9 mouse cellular contexts compared by ENCODE assay signal in genomic region chr15:82969206-82969721, GRCm38 (mm10). TPM values are rescaled to one million over a fixed set of nuclear protein-coding genes. Genes with fewer than 3 reads are reported as not detected.
DNase-seq lines count a peak whose midpoint lies in the region; ATAC-seq and TF ChIP-seq lines count a peak whose summit lies in the region.
"Had no signal": no experiment of that assay in that cellular context is flagged by ENCODE, and none has a peak within 500 bp of the region (broad histone marks: within the 10 kb centered on the region; RNA-seq: fewer than 3 reads in every experiment).

No protein-coding gene starts in this region.

- H3K36me3 ChIP-seq in lung, embryonic 14.5 days (ENCODE audit: insufficient read depth) = no peaks in the 10 kb centered on the region
- no peaks in the 10 kb centered on the region for H3K36me3 ChIP-seq in embryonic facial prominence, embryonic 10.5 days (replicated peaks)
- no peaks in the 10 kb centered on the region for H3K36me3 ChIP-seq in hindbrain, embryonic 12.5 days
- no peaks in the 10 kb centered on the region for H3K36me3 ChIP-seq in midbrain, embryonic 15.5 days (replicated peaks)

- no peak overlapping the region for H3K9ac ChIP-seq in lung, embryonic 14.5 days
- H3K9ac ChIP-seq in hindbrain, embryonic 12.5 days = peak overlapping the region; percentile 42; the same call in 1 of the 2 replicates
- H3K9ac ChIP-seq in midbrain, embryonic 15.5 days = no peak overlapping the region

- no peaks in the 10 kb centered on the region for H3K9me3 ChIP-seq in lung, embryonic 14.5 days (ENCODE audit: low read depth, low read length)
- no peaks in the 10 kb centered on the region for H3K9me3 ChIP-seq in embryonic facial prominence, embryonic 10.5 days
- H3K9me3 ChIP-seq in hindbrain, embryonic 12.5 days (replicated peaks) = no peaks in the 10 kb centered on the region
- H3K9me3 ChIP-seq in midbrain, embryonic 15.5 days = no peaks in the 10 kb centered on the region

- H3K4me3 ChIP-seq in lung, embryonic 14.5 days (ENCODE audit: low read depth, low read length) = no peak overlapping the region
- peak overlapping the region; percentile 27; the same call in 1 of the 2 replicates for H3K4me3 ChIP-seq in embryonic facial prominence, embryonic 10.5 days
- no peak overlapping the region for H3K4me3 ChIP-seq in hindbrain, embryonic 12.5 days
- no peak overlapping the region for H3K4me3 ChIP-seq in midbrain, embryonic 15.5 days
- no peak overlapping the region for H3K4me3 ChIP-seq in left cerebral cortex, adult 2 months

- H3K4me1 ChIP-seq in lung, embryonic 14.5 days (ENCODE audit: insufficient read depth) = peaks cover 16% of the 10 kb centered on the region
- H3K4me1 ChIP-seq in embryonic facial prominence, embryonic 10.5 days = peaks cover 34% of the 10 kb centered on the region
- peaks cover 33% of the 10 kb centered on the region for H3K4me1 ChIP-seq in hindbrain, embryonic 12.5 days
- H3K4me1 ChIP-seq in midbrain, embryonic 15.5 days = peaks cover 27% of the 10 kb centered on the region

- ATAC-seq in lung, embryonic 14.5 days (ENCODE audit: insufficient read depth) = 0 out of 2 replicates have a peak, but pooled peaks have one; percentile 10
- ATAC-seq in hindbrain, embryonic 12.5 days (ENCODE audit: low FRiP score) = peak; percentile 14; the same call in 1 of the 2 replicates
- no peak for ATAC-seq in midbrain, embryonic 15.5 days (replicated peaks)

- TF ChIP-seq CTCF in lung, embryonic 14.5 days (IDR thresholded peaks at IDR 0.05; ENCODE audit: low read depth) = no peak
- TF ChIP-seq CTCF in left cerebral cortex, adult 2 months (IDR thresholded peaks at IDR 0.05) = no peak

- peak overlapping the region; percentile 64; the same call in 1 of the 2 replicates for H3K27ac ChIP-seq in lung, embryonic 14.5 days (ENCODE audit: low read depth)
- peak overlapping the region; percentile 83 for H3K27ac ChIP-seq in embryonic facial prominence, embryonic 10.5 days (replicated peaks)
- peak overlapping the region; percentile 76 for H3K27ac ChIP-seq in hindbrain, embryonic 12.5 days
- H3K27ac ChIP-seq in midbrain, embryonic 15.5 days = 0 out of 2 replicates have a peak overlapping the region, but pooled peaks have one; percentile 66
- no peak overlapping the region for H3K27ac ChIP-seq in left cerebral cortex, adult 2 months

- no peak overlapping the region; the same call in 1 of the 2 replicates for H3K4me2 ChIP-seq in lung, embryonic 14.5 days
- H3K4me2 ChIP-seq in hindbrain, embryonic 12.5 days (replicated peaks) = no peak overlapping the region
- no peak overlapping the region for H3K4me2 ChIP-seq in midbrain, embryonic 15.5 days

- H3K27me3 ChIP-seq in lung, embryonic 14.5 days (ENCODE audit: insufficient read depth, low read length) = no peaks in the 10 kb centered on the region
- H3K27me3 ChIP-seq in embryonic facial prominence, embryonic 10.5 days (replicated peaks; ENCODE audit: low read depth, poor library complexity, severe bottlenecking) = peaks cover 65% of the 10 kb centered on the region
- H3K27me3 ChIP-seq in hindbrain, embryonic 12.5 days = peaks cover 71% of the 10 kb centered on the region
- H3K27me3 ChIP-seq in midbrain, embryonic 15.5 days (replicated peaks) = peaks cover 3% of the 10 kb centered on the region; the same call in 1 of the 2 replicates

- intact Hi-C loops in left cerebral cortex, adult 2 months (cut with DNase I) = no loop called here

- DNase-seq in lung, embryonic 14.5 days = no peak
- no peak for DNase-seq in lung, postnatal 4 days
- peak; percentile 51 for DNase-seq in embryonic facial prominence, embryonic 10.5 days (ENCODE audit: low spot score)
- DNase-seq in left cerebral cortex, adult 2 months (ENCODE audit: extremely low spot score in 1 of 2, low spot score in 2 of 2) = no peak
- DNase-seq in spleen, adult 12 weeks (ENCODE audit: low spot score) = no peak
- DNase-seq in urinary bladder, adult 2 months (ENCODE audit: low spot score) = no peak
- DNase-seq: kidney, adult 2 months had no signal

- WGBS in lung, embryonic 14.5 days = 16% methylated on average over 6 of the region's 6 CpGs
- 17% methylated on average over 6 of the region's 6 CpGs for WGBS in embryonic facial prominence, embryonic 10.5 days
- 21% methylated on average over 6 of the region's 6 CpGs for WGBS in hindbrain, embryonic 12.5 days
- WGBS in midbrain, embryonic 15.5 days = 24% methylated on average over 6 of the region's 6 CpGs

RNA-seq across cellular contexts. Expression of gene Tcf20, which starts 18.4 kb away (rescaled TPM):
- polyA plus RNA-seq in lung, embryonic 14.5 days (2014; fragmentation: Nextera tagmentation; extraction: Ambion mirVana) = 9.9 and 10.9 TPM in 2 replicates
- polyA plus RNA-seq in embryonic facial prominence, embryonic 10.5 days (2016; fragmentation: Nextera tagmentation; extraction: Ambion mirVana) = 8.4 and 8.5 TPM in 2 replicates
- 12.4 and 14.0 TPM in 2 replicates for polyA plus RNA-seq in hindbrain, embryonic 12.5 days (2016; fragmentation: Nextera tagmentation; extraction: Ambion mirVana)
- 15.1 and 15.9 TPM in 2 replicates for polyA plus RNA-seq in midbrain, embryonic 15.5 days (2015; fragmentation: Nextera tagmentation; extraction: Ambion mirVana)
- 100 to 1,000 TPM; 231 to 245 TPM for total RNA-seq in left cerebral cortex, adult 2 months (2021)
- 15.0 and 21.0 TPM in 2 replicates for polyA plus RNA-seq in urinary bladder, adult 2 months (2012; rRNA removed)
